Mouse (Mus musculus) cerebellum, adult 2 months (tissue): ENCODE results near the gene Lix1l.

Experiments used
- CTCF ChIP-seq: fragments of 200-500 bp; IDR thresholded peaks from 2 replicates; pipeline ENCODE4 v1.5.1; 2011; ENCODE audit warnings: low read depth, mild to moderate bottlenecking, control low read depth, low read length, moderate library complexity, borderline replicate concordance; ENCODE audit not compliant: insufficient read depth
- POLR2A ChIP-seq: fragments of 200-500 bp; IDR thresholded peaks from 2 replicates; pipeline ENCODE4 v1.6.1; 2011; ENCODE audit warnings: low read length, control low read depth, borderline replicate concordance; ENCODE audit not compliant: insufficient read depth

DNA sequence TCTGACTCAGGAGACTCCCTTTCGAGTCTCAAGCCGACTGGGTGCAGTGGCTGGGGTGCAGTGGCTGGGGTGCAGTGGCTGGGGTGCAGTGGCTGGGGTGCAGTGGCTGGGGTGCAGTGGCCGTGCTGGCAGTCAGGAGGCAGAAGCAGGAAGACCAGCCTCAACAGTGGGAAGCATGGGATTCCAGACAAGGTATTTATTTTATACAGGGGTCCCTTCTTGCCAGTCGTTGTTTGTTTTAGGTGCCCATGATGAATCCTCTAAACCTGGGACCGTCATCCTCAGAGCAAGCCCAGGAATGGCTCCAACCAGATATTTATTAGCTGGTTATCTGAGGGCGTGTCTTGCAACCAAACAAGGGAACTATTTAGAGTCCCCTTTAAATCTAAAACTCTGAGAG is 47.3 kb upstream of the Lix1l start:
- TF ChIP-seq CTCF (no peak), POLR2A (no peak)
